Mouse (Mus musculus): ENCODE data around the gene Sh3bp1. TPM values are rescaled to one million over a fixed set of nuclear protein-coding genes. Genes with fewer than 3 reads are reported as not detected.

Sh3bp1 gene
- total RNA-seq, 2 experiments from 2014 or later = 35.0 to 37.7 TPM

- no peak overlapping the region for H3K4me3 ChIP-seq
- no peak for DNase-seq (ENCODE audit: extremely low spot score in 1 of 2, low spot score in 2 of 2)
- no peak for TF ChIP-seq CTCF (IDR thresholded peaks at IDR 0.05)
- no peak overlapping the region for H3K27ac ChIP-seq
- intact Hi-C loops (cut with DNase I) = no loop called here
Measured at GRCm38 (mm10) chr15:78960088-78960487, 60.5 kb downstream of the Sh3bp1 start.

Small RNAs within 50 kb of the gene (microRNA-seq; reads per million reads assigned to microRNA genes)
- 0.96 to 2.9 reads per million in 2 experiments for gene Mir6955

Other genes starting within 250 kb of the Sh3bp1 start
- gene Elfn2, start 181.0 kb upstream of the Sh3bp1 start, total RNA-seq (2021) = 100 to 1,000 TPM; 144 to 177 TPM
- gene Mfng, start 126.3 kb upstream of the Sh3bp1 start, total RNA-seq (2021) = 1 to 10 TPM; 5.0 to 6.2 TPM
- 1 to 10 TPM; 4.8 TPM for gene Card10, start 96.7 kb upstream of the Sh3bp1 start, total RNA-seq (2021)
- 10 to 100 TPM; 10.6 to 13.1 TPM for gene Cdc42ep1, start 57.1 kb upstream of the Sh3bp1 start, total RNA-seq (2021)
- gene Lgals2, start 44.2 kb upstream of the Sh3bp1 start, total RNA-seq (2021) = not detected
- gene Gga1, start 22.6 kb upstream of the Sh3bp1 start, total RNA-seq (2021) = 10 to 100 TPM; 64.8 to 68.2 TPM
- not detected for gene Gm49510, start 101 bp upstream of the Sh3bp1 start, total RNA-seq (2021)
- gene Pdxp, start 14.2 kb downstream of the Sh3bp1 start, total RNA-seq (2021) = 100 to 1,000 TPM; 165 to 171 TPM
- gene Lgals1, start 27.0 kb downstream of the Sh3bp1 start, total RNA-seq (2021) = 10 to 100 TPM; 19.8 to 20.4 TPM
- gene Nol12, start 35.2 kb downstream of the Sh3bp1 start, total RNA-seq (2021) = 10 to 100 TPM; 36.2 to 38.8 TPM
- gene Triobp, start 48.0 kb downstream of the Sh3bp1 start, total RNA-seq (2021) = 10 to 100 TPM; 11.8 to 12.7 TPM
- 10 to 100 TPM; 80.4 to 81.1 TPM for gene H1f0, start 128.7 kb downstream of the Sh3bp1 start, total RNA-seq (2021)
- gene Galr3, start 142.1 kb downstream of the Sh3bp1 start, total RNA-seq (2021) = under 1 TPM in 1 of 2 experiments, not detected in 1; 0.84 TPM
- 10 to 100 TPM; 19.7 to 19.8 TPM for gene Ankrd54, start 163.1 kb downstream of the Sh3bp1 start, total RNA-seq (2021)
- gene Eif3l, start 175.4 kb downstream of the Sh3bp1 start, total RNA-seq (2021) = 10 to 100 TPM; 62.5 to 66.6 TPM
- 10 to 100 TPM; 22.8 to 23.2 TPM for gene Micall1, start 209.1 kb downstream of the Sh3bp1 start, total RNA-seq (2021)
- gene Polr2f, start 241.2 kb downstream of the Sh3bp1 start, total RNA-seq (2021) = 100 to 1,000 TPM; 100 to 103 TPM
- 10 to 100 TPM; 12.0 to 12.9 TPM for gene 1700088E04Rik, start 241.5 kb downstream of the Sh3bp1 start, total RNA-seq (2021)